Mouse (Mus musculus): ENCODE measurements around the gene Gm20708.

- TF ChIP-seq CTCF (conservative IDR thresholded peaks at IDR 0.05; ENCODE audit: low read length) (no peak), POU5F1 (IDR thresholded peaks at IDR 0.05; ENCODE audit: borderline replicate concordance, low read length) (no peak), NANOG (IDR thresholded peaks at IDR 0.05; ENCODE audit: borderline replicate concordance, low read length) (no peak)
These were observed 11.8 kb upstream of the Gm20708 start, which contains the start of gene 6030468B19Rik for GRCm38 (mm10) chr11:117797511-117798159.

All from E14TG2a.4 (cell line).